Mouse (Mus musculus): ENCODE measurements at regions not wholly inside any gene's neighbourhood (a gene's known extent, or its start where the extent isn't known, plus 50 kb on each side); places are given as distances from the start of the nearest gene placed in this dataset.
"Not testable (repeated sequence)": the region's sequence is repeated elsewhere in the genome, so short reads cannot be mapped to it uniquely, and the experiment has no call there.

- Histone ChIP-seq H3K4me2 (ENCODE audit: low read depth) (no peak overlapping the region), H3K4me1 (replicated peaks; ENCODE audit: control insufficient read depth in 2 of 2, insufficient read depth in 2 of 2, low read length in 1 of 2) (no peaks in the 10 kb centered on the region), H3K27ac (no peak overlapping the region), H3K9ac (replicated peaks) (no peak overlapping the region), H3K36me3 (replicated peaks; ENCODE audit: control insufficient read depth, insufficient read depth, low read depth) (no peaks in the 10 kb centered on the region), H3K27me3 (ENCODE audit: control insufficient read depth, insufficient read depth, low read length) (no peaks in the 10 kb centered on the region), H3K4me3 (ENCODE audit: insufficient read depth in 1 of 2, low read depth in 2 of 2, low read length in 2 of 2) (no peak overlapping the region), H3K9me3 (ENCODE audit: control insufficient read depth, low read length) (no peaks in the 10 kb centered on the region)
- no peak for ATAC-seq (ENCODE audit: insufficient read depth)
- WGBS (ENCODE audit: insufficient replicate concordance) = 72% methylated on average over 21 of the region's 21 CpGs
- no peak for TF ChIP-seq CTCF (IDR thresholded peaks at IDR 0.05; ENCODE audit: low read depth)
- TF ChIP-seq EP300 (IDR thresholded peaks at IDR 0.05; ENCODE audit: low read depth) = no peak
- DNase-seq (ENCODE audit: low read depth in 3 of 3, low spot score in 3 of 3) = no peak
Observed at GRCm38 (mm10) chr5:148747972-148748764, 181.0 kb downstream of the Katnal1 start.

- Histone ChIP-seq H3K9me3 (ENCODE audit: control insufficient read depth, low read length) (no peaks in the 10 kb centered on the region), H3K9ac (replicated peaks) (no peak overlapping the region), H3K36me3 (replicated peaks; ENCODE audit: control insufficient read depth, insufficient read depth, low read depth) (no peaks in the 10 kb centered on the region), H3K4me1 (replicated peaks; ENCODE audit: control insufficient read depth in 2 of 2, insufficient read depth in 2 of 2, low read length in 1 of 2) (no peaks in the 10 kb centered on the region), H3K27me3 (ENCODE audit: control insufficient read depth, insufficient read depth, low read length) (no peaks in the 10 kb centered on the region), H3K4me3 (ENCODE audit: insufficient read depth in 1 of 2, low read depth in 2 of 2, low read length in 2 of 2) (no peak overlapping the region), H3K4me2 (ENCODE audit: low read depth) (no peak overlapping the region), H3K27ac (no peak overlapping the region)
- ATAC-seq (ENCODE audit: insufficient read depth) (no peak), DNase-seq (ENCODE audit: low read depth in 3 of 3, low spot score in 3 of 3) (no peak)
- 63% methylated on average over 3 of the region's 3 CpGs for WGBS (ENCODE audit: insufficient replicate concordance)
- no peak for TF ChIP-seq CTCF (IDR thresholded peaks at IDR 0.05; ENCODE audit: low read depth)
- no peak for TF ChIP-seq EP300 (IDR thresholded peaks at IDR 0.05; ENCODE audit: low read depth)
Observed at GRCm38 (mm10) chr5:148747549-148747948, 181.6 kb downstream of the Katnal1 start.

- not testable (repeated sequence) for H3K4me2 ChIP-seq (ENCODE audit: low read depth); H3K9me3 ChIP-seq (ENCODE audit: control insufficient read depth, low read length); DNase-seq (ENCODE audit: low read depth in 3 of 3, low spot score in 3 of 3); H3K4me1 ChIP-seq (replicated peaks; ENCODE audit: control insufficient read depth in 2 of 2, insufficient read depth in 2 of 2, low read length in 1 of 2); H3K36me3 ChIP-seq (replicated peaks; ENCODE audit: control insufficient read depth, insufficient read depth, low read depth); H3K4me3 ChIP-seq (ENCODE audit: insufficient read depth in 1 of 2, low read depth in 2 of 2, low read length in 2 of 2); ATAC-seq (ENCODE audit: insufficient read depth); H3K27ac ChIP-seq; H3K9ac ChIP-seq (replicated peaks); H3K27me3 ChIP-seq (ENCODE audit: control insufficient read depth, insufficient read depth, low read length)
- WGBS (ENCODE audit: insufficient replicate concordance) = 51% methylated on average over 6 of the region's 6 CpGs
Observed at GRCm38 (mm10) chr5:148746726-148747125, 182.4 kb downstream of the Katnal1 start.

- WGBS (ENCODE audit: insufficient replicate concordance) = 66% methylated on average over 7 of the region's 7 CpGs
Observed at GRCm38 (mm10) chr5:148744676-148745391, 184.3 kb downstream of the Katnal1 start.

GRCm38 (mm10) chr5:148742158-148742835, 186.8 kb downstream of the Katnal1 start:
- H3K27ac ChIP-seq = no peak overlapping the region
- TF ChIP-seq EP300 (IDR thresholded peaks at IDR 0.05; ENCODE audit: low read depth) = no peak
- peak; percentile 65 for TF ChIP-seq CTCF (IDR thresholded peaks at IDR 0.05; ENCODE audit: low read depth)
- 75% methylated on average over 8 of the region's 8 CpGs for WGBS (ENCODE audit: insufficient replicate concordance)
- H3K36me3 ChIP-seq (replicated peaks; ENCODE audit: control insufficient read depth, insufficient read depth, low read depth) = no peaks in the 10 kb centered on the region
- no peak for DNase-seq (ENCODE audit: low read depth in 3 of 3, low spot score in 3 of 3)
- H3K4me3 ChIP-seq (ENCODE audit: insufficient read depth in 1 of 2, low read depth in 2 of 2, low read length in 2 of 2) = no peak overlapping the region
- H3K9me3 ChIP-seq (ENCODE audit: control insufficient read depth, low read length) = no peaks in the 10 kb centered on the region
- H3K4me2 ChIP-seq (ENCODE audit: low read depth) = no peak overlapping the region
- no peak overlapping the region for H3K9ac ChIP-seq (replicated peaks)
- H3K27me3 ChIP-seq (ENCODE audit: control insufficient read depth, insufficient read depth, low read length) = no peaks in the 10 kb centered on the region
- peaks cover 0 to 22% of the 10 kb centered on the region in 2 experiments; a peak in 3 of 4 replicates for H3K4me1 ChIP-seq (replicated peaks; ENCODE audit: control insufficient read depth in 2 of 2, insufficient read depth in 2 of 2, low read length in 1 of 2)
- no peak for ATAC-seq (ENCODE audit: insufficient read depth)

More at GRCm38 (mm10) chr5:148744676-148745391, 184.3 kb downstream of the Katnal1 start:
- Histone ChIP-seq H3K36me3 (replicated peaks; ENCODE audit: control insufficient read depth, insufficient read depth, low read depth) (no peaks in the 10 kb centered on the region), H3K27me3 (ENCODE audit: control insufficient read depth, insufficient read depth, low read length) (no peaks in the 10 kb centered on the region), H3K9me3 (ENCODE audit: control insufficient read depth, low read length) (no peaks in the 10 kb centered on the region), H3K27ac (no peak overlapping the region), H3K4me2 (ENCODE audit: low read depth) (no peak overlapping the region), H3K4me1 (replicated peaks; ENCODE audit: control insufficient read depth in 2 of 2, insufficient read depth in 2 of 2, low read length in 1 of 2) (peaks cover 0 to 12% of the 10 kb centered on the region in 2 experiments; a peak in 3 of 4 replicates), H3K4me3 (ENCODE audit: insufficient read depth in 1 of 2, low read depth in 2 of 2, low read length in 2 of 2) (no peak overlapping the region), H3K9ac (replicated peaks) (no peak overlapping the region)
- DNase-seq (ENCODE audit: low read depth in 3 of 3, low spot score in 3 of 3) = no peak
- no peak for TF ChIP-seq CTCF (IDR thresholded peaks at IDR 0.05; ENCODE audit: low read depth)
- no peak for TF ChIP-seq EP300 (IDR thresholded peaks at IDR 0.05; ENCODE audit: low read depth)
- no peak for ATAC-seq (ENCODE audit: insufficient read depth)

Data from liver, embryonic 14.5 days (tissue).